Mouse (Mus musculus) CD4-positive helper T cell, adult 2 months (primary cell): ENCODE measurements around the gene Msx1.

Experiments used
- DNase-seq: peaks from one replicate; pipeline ENCODE4 v3.0.0-alpha.2; 2012; ENCODE audit warnings: low read depth, missing footprints, low spot score

Gene Msx1

DNA sequence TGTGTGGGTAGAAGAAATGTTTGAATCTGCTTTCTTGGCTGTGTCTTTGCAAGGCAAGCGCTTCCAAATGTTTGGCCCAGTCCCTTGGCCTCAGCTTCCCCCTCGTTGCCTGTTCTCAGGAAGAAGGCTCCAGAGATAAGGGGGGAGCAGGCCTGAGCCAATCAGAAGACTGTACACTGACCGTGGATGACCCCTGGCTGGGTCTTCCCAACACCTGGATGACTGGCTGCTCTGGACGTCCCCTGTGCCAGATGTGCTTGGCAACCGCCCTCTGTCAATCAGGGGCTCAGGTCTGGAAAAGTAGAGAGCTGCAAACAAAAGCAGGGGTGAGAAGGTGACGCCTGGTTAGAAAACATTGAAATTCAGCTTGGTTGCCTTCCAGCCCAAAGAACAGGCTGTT lies 27.1 kb downstream of the Msx1 start:
- no peak for DNase-seq

- no peak for DNase-seq
Observed at GRCm38 (mm10) chr5:37796751-37797150, 27.6 kb downstream of the Msx1 start.

GRCm38 (mm10) chr5:37795691-37796090 lies 28.7 kb downstream of the Msx1 start:
- no peak for DNase-seq

DNA sequence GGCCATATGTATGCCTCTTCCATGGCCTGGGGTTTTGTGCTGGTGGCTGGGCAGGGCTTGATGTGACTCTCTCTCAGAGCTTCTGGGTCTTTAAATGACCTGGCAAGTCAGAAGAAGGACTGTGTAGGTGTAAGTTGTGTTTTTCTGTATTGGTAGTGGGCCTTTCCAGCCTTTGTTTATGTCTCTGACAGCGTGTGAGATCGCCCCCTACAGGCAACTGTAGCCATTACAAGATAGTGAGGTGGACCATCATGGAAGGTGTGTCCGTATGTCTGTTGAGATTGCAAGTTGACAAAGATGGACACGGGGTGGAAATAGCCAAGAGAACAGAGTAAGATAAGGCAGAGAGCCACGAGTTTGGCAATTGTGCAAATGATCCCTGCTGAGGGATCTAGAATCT lies 32.2 kb downstream of the Msx1 start:
- no peak for DNase-seq

- no peak for DNase-seq
Observed at GRCm38 (mm10) chr5:37784847-37785391, 39.5 kb downstream of the Msx1 start.

DNA sequence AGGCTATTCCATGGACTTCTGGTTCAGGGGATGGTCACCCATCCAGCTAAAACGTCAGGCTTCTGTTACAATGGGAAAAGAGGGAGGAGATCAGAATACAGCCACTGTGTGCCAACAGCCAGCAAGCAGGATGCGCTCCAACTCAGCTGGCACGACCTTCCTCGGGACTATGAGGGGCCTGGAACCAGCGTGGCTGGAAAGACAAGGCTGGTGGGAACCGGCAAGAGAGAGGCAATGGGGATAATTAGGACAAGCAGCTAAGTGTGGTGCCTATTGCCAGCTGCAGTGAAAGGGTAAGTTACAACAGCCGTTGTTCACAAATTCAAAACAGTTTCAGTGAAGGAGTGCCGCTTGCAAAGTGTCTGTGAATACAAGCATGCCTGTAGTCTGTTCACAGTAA lies 41.1 kb downstream of the Msx1 start:
- DNase-seq = no peak

- DNase-seq = no peak
Observed at GRCm38 (mm10) chr5:37775681-37776080, 48.7 kb downstream of the Msx1 start.

- no peak for DNase-seq
Observed at GRCm38 (mm10) chr5:37774011-37774410, 50.4 kb downstream of the Msx1 start.

DNA sequence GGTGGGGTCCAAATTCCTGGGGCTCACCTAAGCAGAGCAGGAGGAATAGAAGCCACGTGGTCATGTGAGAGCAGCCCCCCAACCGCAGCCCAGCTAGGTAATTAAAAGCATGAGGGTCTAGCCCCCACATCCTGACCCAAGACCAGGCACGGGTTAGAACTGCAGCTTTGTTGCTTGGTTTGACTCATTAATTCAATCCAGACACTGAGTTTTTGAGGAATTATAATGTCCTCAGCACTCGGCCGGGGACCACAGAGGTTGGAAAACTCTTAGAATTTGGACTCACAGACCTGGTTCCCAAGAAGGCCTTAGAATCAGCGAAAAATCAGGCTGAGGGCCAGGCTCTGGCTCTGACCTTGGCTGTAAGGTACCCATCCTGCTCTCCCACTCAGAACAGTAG lies 53.5 kb downstream of the Msx1 start:
- DNase-seq = no peak
